Mouse (Mus musculus): ENCODE measurements at regions not wholly inside any gene's neighbourhood (a gene's known extent, or its start where the extent isn't known, plus 50 kb on each side); places are given as distances from the start of the nearest gene placed in this dataset.

GRCm38 (mm10) chr1:120739499-120739898 lies 137.3 kb downstream of the En1 start:
- H3K27me3 ChIP-seq (ENCODE audit: control insufficient read depth, insufficient read depth, low read length), result no peaks in the 10 kb centered on the region
- TF ChIP-seq POLR2A (IDR thresholded peaks at IDR 0.05; ENCODE audit: control insufficient read depth, low read depth, low read length) (no peak), CTCF (IDR thresholded peaks at IDR 0.05; ENCODE audit: control insufficient read depth, insufficient read depth, insufficient replicate concordance, low read depth, low read length) (no peak)
- H3K27ac ChIP-seq (ENCODE audit: control insufficient read depth, insufficient read depth, low read depth, low read length), result no peak overlapping the region
- H3K4me1 ChIP-seq (ENCODE audit: control insufficient read depth, insufficient read depth, low read length), result no peaks in the 10 kb centered on the region
- no peaks in the 10 kb centered on the region for H3K36me3 ChIP-seq (ENCODE audit: control insufficient read depth, insufficient read depth, low read length)
- H3K4me3 ChIP-seq (ENCODE audit: control insufficient read depth, low read depth, low read length), result no peak overlapping the region

GRCm38 (mm10) chr1:120741091-120741740 lies 139.0 kb downstream of the En1 start:
- no peaks in the 10 kb centered on the region for H3K4me1 ChIP-seq (ENCODE audit: control insufficient read depth, insufficient read depth, low read length)
- no peak for TF ChIP-seq CTCF (IDR thresholded peaks at IDR 0.05; ENCODE audit: control insufficient read depth, insufficient read depth, insufficient replicate concordance, low read depth, low read length)
- no peak for TF ChIP-seq POLR2A (IDR thresholded peaks at IDR 0.05; ENCODE audit: control insufficient read depth, low read depth, low read length)
- no peak overlapping the region for H3K4me3 ChIP-seq (ENCODE audit: control insufficient read depth, low read depth, low read length)
- H3K27ac ChIP-seq (ENCODE audit: control insufficient read depth, insufficient read depth, low read depth, low read length), result no peak overlapping the region
- no peaks in the 10 kb centered on the region for H3K36me3 ChIP-seq (ENCODE audit: control insufficient read depth, insufficient read depth, low read length)
- H3K27me3 ChIP-seq (ENCODE audit: control insufficient read depth, insufficient read depth, low read length), result no peaks in the 10 kb centered on the region

- Histone ChIP-seq H3K36me3 (ENCODE audit: control insufficient read depth, insufficient read depth, low read length) (no peaks in the 10 kb centered on the region), H3K27ac (ENCODE audit: control insufficient read depth, insufficient read depth, low read depth, low read length) (no peak overlapping the region), H3K4me1 (ENCODE audit: control insufficient read depth, insufficient read depth, low read length) (no peaks in the 10 kb centered on the region), H3K4me3 (ENCODE audit: control insufficient read depth, low read depth, low read length) (no peak overlapping the region), H3K27me3 (ENCODE audit: control insufficient read depth, insufficient read depth, low read length) (no peaks in the 10 kb centered on the region)
- TF ChIP-seq CTCF (IDR thresholded peaks at IDR 0.05; ENCODE audit: control insufficient read depth, insufficient read depth, insufficient replicate concordance, low read depth, low read length), result no peak
Measured at GRCm38 (mm10) chr1:120748963-120749362, 146.7 kb downstream of the En1 start.

GRCm38 (mm10) chr1:120753406-120753805 lies 151.2 kb downstream of the En1 start:
- Histone ChIP-seq H3K4me3 (ENCODE audit: control insufficient read depth, low read depth, low read length) (no peak overlapping the region), H3K27me3 (ENCODE audit: control insufficient read depth, insufficient read depth, low read length) (no peaks in the 10 kb centered on the region), H3K4me1 (ENCODE audit: control insufficient read depth, insufficient read depth, low read length) (no peaks in the 10 kb centered on the region), H3K27ac (ENCODE audit: control insufficient read depth, insufficient read depth, low read depth, low read length) (no peak overlapping the region), H3K36me3 (ENCODE audit: control insufficient read depth, insufficient read depth, low read length) (no peaks in the 10 kb centered on the region)
- TF ChIP-seq POLR2A (IDR thresholded peaks at IDR 0.05; ENCODE audit: control insufficient read depth, low read depth, low read length) (no peak), CTCF (IDR thresholded peaks at IDR 0.05; ENCODE audit: control insufficient read depth, insufficient read depth, insufficient replicate concordance, low read depth, low read length) (no peak)

- Histone ChIP-seq H3K27ac (ENCODE audit: control insufficient read depth, insufficient read depth, low read depth, low read length) (no peak overlapping the region), H3K27me3 (ENCODE audit: control insufficient read depth, insufficient read depth, low read length) (no peaks in the 10 kb centered on the region), H3K4me1 (ENCODE audit: control insufficient read depth, insufficient read depth, low read length) (no peaks in the 10 kb centered on the region), H3K36me3 (ENCODE audit: control insufficient read depth, insufficient read depth, low read length) (no peaks in the 10 kb centered on the region), H3K4me3 (ENCODE audit: control insufficient read depth, low read depth, low read length) (no peak overlapping the region)
- no peak for TF ChIP-seq CTCF (IDR thresholded peaks at IDR 0.05; ENCODE audit: control insufficient read depth, insufficient read depth, insufficient replicate concordance, low read depth, low read length)
- TF ChIP-seq POLR2A (IDR thresholded peaks at IDR 0.05; ENCODE audit: control insufficient read depth, low read depth, low read length), result no peak
Measured at GRCm38 (mm10) chr1:120754337-120754736, 152.1 kb downstream of the En1 start.

GRCm38 (mm10) chr1:120757283-120757821 lies 155.1 kb downstream of the En1 start:
- no peaks in the 10 kb centered on the region for H3K27me3 ChIP-seq (ENCODE audit: control insufficient read depth, insufficient read depth, low read length)
- H3K36me3 ChIP-seq (ENCODE audit: control insufficient read depth, insufficient read depth, low read length), result no peaks in the 10 kb centered on the region
- TF ChIP-seq POLR2A (IDR thresholded peaks at IDR 0.05; ENCODE audit: control insufficient read depth, low read depth, low read length) (no peak), CTCF (IDR thresholded peaks at IDR 0.05; ENCODE audit: control insufficient read depth, insufficient read depth, insufficient replicate concordance, low read depth, low read length) (no peak)
- H3K4me1 ChIP-seq (ENCODE audit: control insufficient read depth, insufficient read depth, low read length), result no peaks in the 10 kb centered on the region
- H3K27ac ChIP-seq (ENCODE audit: control insufficient read depth, insufficient read depth, low read depth, low read length), result no peak overlapping the region
- H3K4me3 ChIP-seq (ENCODE audit: control insufficient read depth, low read depth, low read length), result no peak overlapping the region

- Histone ChIP-seq H3K4me1 (ENCODE audit: control insufficient read depth, insufficient read depth, low read length) (no peaks in the 10 kb centered on the region), H3K4me3 (ENCODE audit: control insufficient read depth, low read depth, low read length) (no peak overlapping the region), H3K27ac (ENCODE audit: control insufficient read depth, insufficient read depth, low read depth, low read length) (no peak overlapping the region), H3K36me3 (ENCODE audit: control insufficient read depth, insufficient read depth, low read length) (no peaks in the 10 kb centered on the region), H3K27me3 (ENCODE audit: control insufficient read depth, insufficient read depth, low read length) (no peaks in the 10 kb centered on the region)
- no peak for TF ChIP-seq POLR2A (IDR thresholded peaks at IDR 0.05; ENCODE audit: control insufficient read depth, low read depth, low read length)
Measured at GRCm38 (mm10) chr1:120758172-120758571, 156.0 kb downstream of the En1 start.

GRCm38 (mm10) chr1:120758762-120759161 lies 156.5 kb downstream of the En1 start:
- H3K4me3 ChIP-seq (ENCODE audit: control insufficient read depth, low read depth, low read length), result no peak overlapping the region
- no peaks in the 10 kb centered on the region for H3K4me1 ChIP-seq (ENCODE audit: control insufficient read depth, insufficient read depth, low read length)
- no peaks in the 10 kb centered on the region for H3K27me3 ChIP-seq (ENCODE audit: control insufficient read depth, insufficient read depth, low read length)
- no peak for TF ChIP-seq CTCF (IDR thresholded peaks at IDR 0.05; ENCODE audit: control insufficient read depth, insufficient read depth, insufficient replicate concordance, low read depth, low read length)
- no peak for TF ChIP-seq POLR2A (IDR thresholded peaks at IDR 0.05; ENCODE audit: control insufficient read depth, low read depth, low read length)
- no peak overlapping the region for H3K27ac ChIP-seq (ENCODE audit: control insufficient read depth, insufficient read depth, low read depth, low read length)
- H3K36me3 ChIP-seq (ENCODE audit: control insufficient read depth, insufficient read depth, low read length), result no peaks in the 10 kb centered on the region
